Mouse (Mus musculus) frontal cortex, postnatal 14 days (tissue): ENCODE results near the gene Slc35e3.
"Not testable (repeated sequence)": the region's sequence is repeated elsewhere in the genome, so short reads cannot be mapped to it uniquely, and the experiment has no call there.

Experiments
- DNase-seq, 2 experiments: peaks; one replicate each; pipeline ENCODE4 v3.0.0; 2022; ENCODE audit warnings: low spot score in 2 of 2

Slc35e3 gene

DNA sequence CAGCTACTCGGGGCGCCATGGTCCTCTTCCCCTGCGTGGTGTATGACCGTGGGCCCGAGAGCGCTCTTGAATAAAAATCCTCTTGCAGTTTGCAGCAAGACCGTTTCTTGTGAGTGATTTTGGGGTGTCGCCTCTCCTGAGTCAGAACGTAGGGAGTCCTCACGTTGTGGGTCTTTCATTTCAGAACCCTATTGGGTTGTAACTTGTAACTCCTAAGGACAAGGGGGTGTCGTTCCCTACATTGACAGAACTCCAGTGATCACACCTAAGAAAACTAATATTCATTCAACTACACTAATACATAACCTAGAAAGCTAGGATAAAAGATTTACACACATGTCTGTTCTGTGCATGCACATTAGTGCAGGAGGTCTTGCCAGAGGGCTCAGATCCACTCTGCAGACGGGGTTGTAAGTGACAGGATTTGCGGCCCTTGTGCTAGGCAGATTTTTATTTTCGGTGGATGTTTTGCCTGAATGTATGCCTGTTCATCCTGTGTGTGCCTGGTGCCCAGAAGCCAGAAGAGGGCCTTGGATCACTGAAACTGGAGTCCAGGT, 3.7 kb upstream of the Slc35e3 start:
- no peak for DNase-seq

DNA sequence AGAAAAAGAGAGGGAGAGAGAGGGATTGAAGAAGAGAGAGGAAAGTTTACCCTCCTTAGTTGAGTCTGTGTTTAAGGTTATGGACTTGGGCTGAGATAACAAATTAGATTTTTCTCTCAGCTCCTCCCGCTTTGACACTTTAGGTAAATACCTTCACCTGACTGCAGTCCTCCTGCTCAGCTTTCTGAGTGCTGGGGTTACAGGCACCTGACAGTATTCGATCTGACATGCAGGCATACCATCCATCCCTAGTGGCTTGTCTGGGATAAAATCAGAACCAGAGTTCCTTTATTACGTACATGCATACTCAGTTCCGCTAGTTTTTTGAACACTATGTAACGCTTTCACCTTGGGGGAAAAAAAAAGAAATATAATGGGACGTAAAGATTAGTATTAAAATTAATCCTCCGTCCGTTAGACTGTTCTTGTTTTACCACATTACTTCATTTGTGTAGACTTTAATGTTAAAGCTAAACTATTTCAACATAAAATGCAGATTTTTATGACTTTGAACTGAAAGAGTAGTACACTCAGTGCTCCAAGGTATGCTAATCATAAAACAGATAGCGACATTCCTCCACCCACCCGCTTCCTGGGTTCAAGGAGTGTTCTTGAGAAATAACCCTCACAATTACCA, 3.0 kb upstream of the Slc35e3 start:
- DNase-seq, result no peak

DNA sequence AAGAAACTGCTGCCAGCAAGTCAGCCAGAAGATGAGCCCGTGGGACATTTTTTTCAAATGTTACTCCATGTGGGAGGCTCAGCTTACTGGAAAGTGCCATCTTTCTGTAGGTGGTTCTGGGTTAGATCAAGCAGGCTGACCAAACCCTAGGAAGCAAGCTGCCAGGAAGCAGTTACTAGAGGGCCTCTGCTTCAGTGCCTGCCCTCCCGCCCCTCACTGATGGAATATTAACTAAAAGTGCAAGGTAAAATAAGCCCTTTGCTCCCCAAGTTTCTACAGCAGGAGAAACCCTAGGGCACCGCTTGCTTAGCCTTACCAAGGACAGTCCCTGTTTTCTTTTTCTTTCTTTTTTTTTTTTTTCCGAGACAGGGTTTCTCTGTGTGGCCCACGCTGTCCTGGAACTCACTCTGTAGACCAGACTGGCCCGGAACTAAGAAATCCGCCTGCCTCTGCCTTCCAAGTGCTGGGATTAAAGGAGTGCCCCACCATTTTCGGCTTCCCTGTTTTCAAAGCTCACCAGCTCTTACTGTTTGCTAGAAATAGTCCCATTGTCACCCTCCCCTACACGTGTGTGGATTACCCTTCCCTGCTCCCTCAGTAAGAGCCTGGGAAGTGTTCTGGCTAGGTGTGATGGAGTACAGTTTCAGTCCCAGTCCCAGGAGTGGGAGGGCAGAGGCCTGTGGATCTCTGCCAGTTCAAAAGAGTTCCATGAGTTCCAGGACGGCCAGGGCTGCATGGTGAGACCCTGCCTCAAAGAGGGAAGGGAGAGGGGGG, 2.3 kb upstream of the Slc35e3 start:
- no peak for DNase-seq

DNA sequence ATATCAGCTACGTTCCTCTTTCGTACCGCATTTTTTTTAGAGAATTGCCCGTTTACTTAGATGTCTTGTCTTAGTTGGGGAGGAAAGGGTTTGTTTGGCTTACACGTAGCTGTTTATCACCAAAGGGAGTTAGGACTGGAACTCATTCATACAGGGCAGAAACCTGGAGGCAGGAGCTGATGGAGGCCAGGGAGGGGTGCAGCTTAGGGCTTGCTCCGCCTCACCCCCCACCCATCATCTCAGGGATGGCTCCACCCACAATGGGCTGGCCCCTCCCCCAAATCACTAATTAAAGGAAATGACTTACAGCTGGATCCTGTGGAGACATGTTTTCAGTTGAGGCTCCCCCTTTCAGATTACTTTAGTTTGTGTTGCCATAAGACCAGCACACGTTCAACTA, 1.5 kb upstream of the Slc35e3 start:
- no peak for DNase-seq

DNA sequence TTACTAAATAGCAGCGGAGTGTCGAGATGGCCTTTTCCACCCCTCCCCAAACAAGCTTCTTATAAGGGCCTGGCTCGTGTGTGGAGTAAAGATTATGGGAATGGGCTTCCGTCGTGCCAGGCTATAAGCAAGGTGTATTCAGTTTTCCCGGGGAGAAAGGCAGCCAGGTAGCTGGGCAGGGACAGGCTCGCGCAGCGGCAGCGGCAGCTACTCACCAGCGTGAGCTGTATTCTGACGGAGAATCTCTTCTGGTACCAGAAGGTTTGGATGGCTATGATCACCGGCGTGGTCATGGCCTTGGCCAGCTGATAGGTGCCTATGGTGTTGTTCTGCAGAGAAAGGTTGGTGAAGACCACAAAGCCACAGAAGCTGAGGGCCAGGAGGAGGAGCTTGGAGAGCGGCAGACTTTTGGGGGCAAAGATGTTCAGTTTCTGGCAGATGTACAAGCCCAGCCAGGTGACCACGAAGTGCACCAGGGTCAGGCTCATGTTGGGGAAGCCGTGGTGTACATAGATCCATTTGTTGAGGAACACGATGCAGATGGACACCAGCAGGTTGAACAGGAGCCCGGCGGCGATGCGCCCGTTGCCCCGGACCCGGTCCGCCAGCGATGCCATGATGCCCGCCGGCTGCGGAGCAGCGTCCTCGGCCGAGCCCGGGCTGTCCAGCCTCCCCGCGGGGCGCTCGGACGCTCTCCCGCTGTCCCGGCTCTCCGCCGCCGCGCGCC, 432 bp downstream of the Slc35e3 start:
- DNase-seq, result peak in 1 of 2 experiments; percentile 18

DNA sequence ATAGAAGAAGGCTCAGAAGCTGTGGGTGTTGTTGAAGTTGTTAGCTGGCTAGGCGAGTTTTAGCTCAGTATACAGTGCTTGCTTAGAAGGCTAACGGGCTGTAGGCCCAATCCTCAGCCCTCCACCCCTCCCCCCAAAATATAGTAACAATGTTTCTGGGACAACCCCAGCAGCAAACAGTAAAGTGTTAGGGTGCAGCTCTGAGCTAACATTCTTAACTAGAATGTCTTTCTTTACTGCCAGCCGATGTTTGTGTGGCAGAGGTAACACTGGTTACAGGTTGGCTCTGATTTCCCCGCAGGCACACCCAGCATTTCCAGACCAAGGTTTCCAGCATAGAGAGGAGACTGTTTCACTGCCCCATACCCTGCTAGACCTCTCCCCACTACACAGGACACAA, 2.2 kb downstream of the Slc35e3 start:
- DNase-seq, result no peak

DNA sequence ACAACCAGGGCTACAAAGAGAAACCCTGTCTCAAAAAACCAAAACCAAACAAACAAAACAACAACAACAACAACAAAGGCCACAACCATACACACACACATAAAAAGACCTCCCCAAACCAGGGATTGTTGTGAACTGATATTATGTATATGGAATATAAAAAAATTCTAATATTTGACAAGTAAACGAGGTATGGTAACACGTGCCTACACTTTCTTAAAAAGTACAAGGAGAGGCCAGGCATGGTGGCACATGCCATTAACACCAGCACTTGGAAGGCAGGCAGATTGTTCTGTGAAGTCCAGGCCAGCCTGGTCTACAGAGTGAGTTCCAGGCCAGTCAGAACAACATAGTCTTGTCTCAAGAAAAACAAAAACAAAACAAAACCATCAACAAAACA, 3.0 kb downstream of the Slc35e3 start:
- DNase-seq, result no peak

DNA sequence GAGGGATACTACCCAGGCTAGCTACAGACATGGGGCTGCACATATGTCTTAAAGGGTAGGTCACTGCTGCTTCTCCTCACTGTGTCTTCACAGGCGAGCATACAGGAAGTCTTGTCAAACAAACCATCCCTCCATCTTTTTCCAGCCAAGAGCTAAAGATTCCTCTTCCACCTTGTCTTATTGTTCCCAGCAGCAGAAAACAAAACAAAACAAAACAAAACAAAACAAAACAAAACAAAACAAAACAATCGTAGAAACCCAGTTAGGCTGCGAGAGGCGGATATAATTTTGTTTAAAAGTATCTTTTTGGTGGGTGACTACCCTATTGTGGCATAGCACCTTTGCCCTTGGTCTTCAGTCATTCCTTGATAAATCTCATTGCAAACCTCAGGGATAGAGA, 3.5 kb downstream of the Slc35e3 start:
- DNase-seq, result no peak

DNA sequence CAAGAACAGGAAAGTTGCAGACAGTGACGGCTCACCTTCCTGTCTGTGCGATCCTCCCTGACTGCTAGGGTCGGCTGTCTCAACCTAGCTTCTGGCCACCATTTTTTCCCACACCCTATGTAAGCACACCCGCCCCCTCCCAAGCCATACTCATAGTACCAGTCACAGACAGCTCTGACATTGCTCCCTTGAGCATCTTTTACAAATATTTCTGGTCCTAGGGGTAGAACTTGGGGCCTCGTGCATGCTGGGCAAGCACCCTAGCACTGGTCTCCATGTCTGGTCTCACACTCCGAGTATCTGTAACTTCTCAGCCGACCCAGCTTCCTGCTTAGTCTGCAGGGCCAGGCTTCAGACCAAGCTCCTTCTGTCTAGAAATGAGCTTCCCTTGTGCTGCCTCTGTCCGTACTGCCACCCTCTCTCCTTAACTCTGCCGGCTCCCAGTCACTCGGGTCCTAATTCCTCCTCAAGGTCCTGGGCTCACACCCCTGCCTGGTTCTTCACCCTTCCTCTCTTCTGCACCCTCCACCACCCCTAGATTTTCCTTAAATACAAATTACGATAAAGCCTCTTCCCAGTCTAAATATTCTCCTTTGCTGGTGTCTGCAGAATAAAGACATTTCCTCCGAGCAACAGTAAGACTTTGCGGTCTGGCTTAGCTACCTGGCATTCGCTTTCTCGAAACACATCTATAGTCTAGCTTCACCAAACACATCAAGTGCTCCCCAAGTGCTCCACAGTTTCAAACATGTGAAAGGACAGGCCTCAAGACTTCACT, 4.3 kb downstream of the Slc35e3 start:
- no peak for DNase-seq

DNA sequence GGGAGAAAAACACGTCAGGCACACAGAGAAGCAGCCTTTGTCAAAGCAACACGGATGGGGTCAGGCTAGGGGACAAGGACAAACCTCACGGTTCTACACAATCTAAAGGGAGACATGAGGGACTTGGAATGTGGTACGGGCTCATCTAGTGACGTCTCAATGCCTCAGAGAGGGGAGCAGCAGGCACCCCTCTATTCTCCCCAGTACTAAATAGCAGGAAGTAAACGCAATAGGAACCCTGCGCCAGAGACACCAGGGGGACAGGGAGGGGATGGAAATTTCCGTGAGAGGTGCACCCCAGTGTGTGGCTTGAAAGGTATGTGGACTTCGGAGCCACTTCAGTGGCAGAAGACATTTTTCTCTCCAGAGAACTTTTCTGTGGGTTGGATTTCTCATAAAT, 5.2 kb downstream of the Slc35e3 start:
- no peak for DNase-seq

DNA sequence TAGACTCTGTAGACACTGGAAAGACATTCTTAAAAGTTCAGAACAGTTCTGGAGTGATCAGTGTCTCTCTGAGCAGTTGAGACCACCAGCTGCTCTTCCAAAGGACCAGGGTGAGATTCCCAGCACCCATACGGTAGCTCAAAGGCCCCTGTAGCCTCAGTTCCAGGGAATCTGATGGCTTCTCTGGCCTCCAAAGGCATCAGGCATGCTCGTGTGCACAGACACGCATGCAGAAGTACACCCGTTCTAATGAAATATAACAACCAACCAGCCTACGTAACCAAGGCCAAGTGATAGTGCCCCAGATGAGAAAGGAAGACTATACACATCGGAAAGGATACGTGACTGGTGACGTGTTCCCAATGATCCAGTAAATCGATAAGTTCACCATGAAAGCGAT, 6.0 kb downstream of the Slc35e3 start:
- DNase-seq, result no peak

DNA sequence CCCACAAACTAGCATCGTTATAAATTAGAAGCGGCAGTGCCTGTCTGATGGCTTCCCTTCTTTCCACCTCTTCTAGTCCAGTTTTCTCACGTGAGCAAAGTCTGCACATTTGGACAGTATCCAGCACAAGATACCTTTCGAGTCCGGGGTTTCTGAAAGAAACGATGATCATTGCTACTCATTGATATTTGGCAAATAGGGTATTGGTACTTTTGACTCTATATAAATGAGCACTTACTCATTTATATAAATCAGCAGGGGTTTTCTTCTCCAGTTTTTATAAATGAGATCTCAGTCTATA, 6.6 kb downstream of the Slc35e3 start:
- DNase-seq, result no peak

DNA sequence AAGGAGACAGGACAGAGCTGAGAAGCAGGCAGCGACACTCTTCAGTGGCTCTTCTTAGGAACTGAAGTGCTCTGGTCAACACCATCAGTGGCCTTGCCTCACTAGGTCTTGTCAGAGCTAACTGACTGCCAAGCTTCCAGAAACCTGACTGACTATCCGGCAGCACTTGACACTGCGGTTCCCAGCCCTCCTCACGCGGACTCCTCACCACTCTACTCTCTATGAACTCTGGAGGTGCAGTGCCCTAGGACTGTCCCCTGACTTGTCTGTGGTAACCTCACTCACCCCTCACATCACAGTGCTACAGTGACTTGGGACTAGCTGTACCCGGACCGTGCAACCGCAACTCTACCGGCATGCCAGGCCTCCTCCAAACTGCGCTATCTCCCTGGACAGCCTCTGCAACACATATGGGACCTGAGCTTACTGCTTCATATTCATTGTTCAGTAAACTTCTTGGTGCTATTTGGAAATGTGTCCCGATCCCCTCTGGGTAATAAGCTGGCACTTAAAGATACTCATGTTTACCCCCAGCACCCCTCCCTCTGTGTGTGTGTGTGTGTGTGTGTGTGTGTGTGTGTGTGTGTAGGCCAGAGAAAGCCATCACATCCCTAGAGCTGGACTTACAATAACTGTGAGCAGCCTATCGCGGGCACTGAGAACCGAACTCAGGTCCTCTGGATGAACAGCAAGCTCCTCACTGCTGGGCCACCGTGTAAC, 7.1 kb downstream of the Slc35e3 start:
- DNase-seq, result no peak

DNA sequence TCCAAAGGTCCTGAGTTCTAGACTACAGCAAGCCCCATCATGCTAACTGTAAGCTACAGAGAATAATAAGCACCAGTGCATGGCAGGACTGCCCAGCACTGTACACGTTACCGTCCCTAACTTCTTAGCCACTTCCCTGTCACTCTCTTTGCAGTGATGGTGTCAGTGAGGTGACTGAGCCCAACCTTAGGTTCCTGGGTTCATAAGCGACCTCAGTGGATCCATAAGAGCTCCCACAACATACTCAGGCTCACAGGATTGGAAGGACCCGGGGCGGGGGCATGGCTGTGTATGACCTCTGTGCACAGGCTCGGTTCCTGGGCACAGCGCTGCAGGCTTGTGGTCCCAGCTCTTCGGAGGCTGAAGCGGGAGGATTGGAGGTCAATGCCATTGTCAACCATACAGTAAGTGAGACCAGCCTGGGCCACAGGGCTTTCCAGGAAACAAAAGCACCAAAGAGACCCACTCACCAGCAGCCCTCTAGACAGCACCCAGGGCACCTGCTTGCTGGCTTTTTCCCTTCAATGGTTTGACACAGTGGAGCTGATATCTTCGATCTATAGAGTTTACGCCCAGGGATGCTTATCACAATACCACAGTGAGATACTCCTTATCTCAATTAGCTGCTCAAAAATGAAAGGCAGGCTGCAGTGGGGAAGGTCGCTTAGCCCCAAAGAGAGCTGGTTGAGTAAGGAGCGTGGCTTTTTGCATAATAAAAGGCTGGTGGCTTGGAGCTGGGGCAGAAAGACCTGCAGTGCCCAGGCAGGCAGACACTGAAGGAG, 7.8 kb downstream of the Slc35e3 start:
- no peak for DNase-seq

DNA sequence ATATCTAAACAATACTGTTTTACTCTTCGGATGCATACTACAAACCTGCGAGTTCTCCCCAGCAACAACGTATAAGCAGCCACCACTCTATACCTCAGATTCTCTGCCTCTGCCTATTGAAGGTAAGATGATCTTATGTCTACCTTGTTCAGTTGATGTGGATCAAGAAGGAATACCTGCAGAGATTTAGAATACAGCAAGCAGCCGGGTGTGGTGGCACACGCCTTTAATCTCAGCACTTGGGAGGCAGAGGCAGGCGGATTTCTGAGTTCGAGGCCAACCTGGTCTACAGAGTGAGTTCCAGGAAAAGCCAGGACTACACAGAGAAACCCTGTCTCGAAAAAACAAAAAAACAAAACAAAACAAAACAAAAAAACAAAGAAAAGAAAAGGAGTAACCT, 8.7 kb downstream of the Slc35e3 start:
- not testable (repeated sequence) for DNase-seq

DNA sequence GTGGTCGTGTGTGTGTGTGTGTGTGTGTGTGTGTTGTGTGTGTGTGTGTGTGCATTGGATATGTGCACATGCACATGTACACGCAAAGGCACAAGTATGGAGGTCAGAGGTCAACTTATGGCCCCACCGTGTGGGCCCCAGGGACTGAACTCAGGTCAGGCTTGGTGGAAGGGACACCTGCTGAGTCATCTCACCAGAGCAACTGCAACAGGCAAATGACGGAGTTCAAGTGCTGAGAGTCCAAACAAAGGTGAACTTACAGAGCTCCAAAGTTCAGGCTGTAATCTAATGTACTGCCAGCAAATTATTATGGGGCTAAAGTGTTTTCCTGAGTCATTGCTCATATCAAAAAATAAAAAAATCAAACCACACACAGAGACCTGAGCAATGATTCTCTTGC, 9.1 kb downstream of the Slc35e3 start:
- no peak for DNase-seq

DNA sequence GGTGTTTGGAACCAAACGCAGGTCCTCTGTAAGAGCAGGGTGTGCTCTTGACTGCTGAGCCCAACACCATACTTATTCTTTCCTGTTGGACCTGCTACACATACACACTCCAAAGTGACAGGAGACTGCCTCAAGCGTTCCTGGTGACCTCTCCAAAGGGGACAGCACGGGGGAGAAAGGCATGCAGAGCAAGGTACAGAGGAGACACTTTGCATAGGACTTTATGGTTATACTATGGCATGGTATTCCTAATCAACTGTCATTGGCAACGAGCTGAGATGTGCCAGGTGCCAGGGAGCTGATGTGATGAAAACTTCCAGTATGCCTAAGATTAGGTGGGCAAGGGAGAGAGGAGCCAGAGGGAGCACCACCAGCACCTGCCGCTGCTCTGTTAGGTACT, 9.6 kb downstream of the Slc35e3 start:
- no peak for DNase-seq

DNA sequence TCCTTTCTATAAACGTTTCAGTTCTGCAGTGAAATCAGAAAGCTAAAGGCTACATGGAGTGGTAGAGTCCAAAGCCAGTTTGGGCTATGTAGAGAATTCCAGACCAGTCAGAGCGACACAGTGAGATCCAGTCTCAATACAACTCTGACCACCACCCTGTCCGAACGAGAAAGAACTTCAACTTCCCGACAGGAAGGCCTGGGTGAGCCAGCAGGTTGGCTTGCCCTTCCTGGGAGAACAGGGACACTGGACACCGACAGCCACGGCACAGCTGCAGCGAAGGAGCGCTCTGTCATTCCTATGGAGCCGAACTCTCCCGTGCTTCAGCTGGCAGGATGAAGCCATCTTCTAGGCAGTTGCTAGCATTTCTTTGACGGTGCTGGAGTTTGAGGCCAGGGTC, 10.8 kb downstream of the Slc35e3 start:
- not testable (repeated sequence) for DNase-seq

DNA sequence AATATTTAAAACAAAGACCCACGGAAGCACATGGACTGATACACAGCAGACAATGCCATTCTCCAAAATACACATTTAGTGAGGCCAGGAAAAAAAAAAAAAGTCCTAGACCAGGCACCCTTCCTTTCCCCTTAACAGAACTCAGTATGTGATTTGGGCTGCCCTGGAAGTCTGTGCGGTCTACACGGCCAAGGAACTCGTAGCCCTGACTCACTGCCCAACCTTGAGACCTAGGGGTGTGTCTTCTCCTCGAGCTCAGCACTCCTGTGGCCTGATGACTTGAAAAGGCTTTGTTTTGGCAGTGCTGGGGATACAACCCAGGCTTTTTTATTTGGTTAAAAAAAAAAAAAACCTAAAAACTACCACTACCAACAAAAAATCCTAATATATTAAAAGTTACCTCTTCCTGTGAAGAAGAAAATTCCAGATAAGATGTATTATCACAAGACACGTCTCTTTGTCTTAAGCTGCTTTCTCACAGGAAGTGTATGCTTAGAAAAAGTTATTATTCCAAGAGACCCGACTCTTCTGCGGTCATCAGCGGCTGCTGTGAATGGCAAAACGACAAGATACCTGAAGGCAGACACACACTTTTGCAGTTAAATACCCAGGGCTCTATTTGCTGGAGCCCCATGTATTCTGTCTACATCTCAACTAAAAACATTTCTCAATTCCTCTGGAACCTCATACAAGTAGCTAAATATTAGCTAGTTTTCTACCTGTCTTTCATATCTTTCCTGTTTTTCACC, 11.9 kb downstream of the Slc35e3 start:
- DNase-seq, result not testable (repeated sequence)

DNA sequence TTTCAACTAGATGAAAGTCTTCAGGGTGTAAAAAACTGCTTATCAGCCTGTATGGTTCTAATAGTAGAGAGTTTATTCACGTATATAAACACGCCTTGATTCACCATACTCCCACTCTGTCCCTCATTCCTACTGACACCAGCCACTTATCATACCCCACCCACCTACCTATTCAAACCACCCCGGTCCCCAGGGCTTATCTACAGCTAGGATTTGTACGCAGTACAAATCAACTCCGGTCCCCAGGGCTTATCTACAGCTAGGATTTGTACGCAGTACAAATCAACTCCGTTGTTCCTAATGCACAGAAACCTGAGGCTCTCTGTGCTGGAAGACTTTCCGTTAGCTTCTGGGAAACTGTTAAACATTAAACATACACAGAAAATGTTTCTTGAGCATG, 12.5 kb downstream of the Slc35e3 start:
- DNase-seq, result not testable (repeated sequence)
